Mouse (Mus musculus) small intestine, adult 2 months (tissue): ENCODE data around the gene Mpped2.

Experiments
- CTCF ChIP-seq: fragments of 200-500 bp; IDR thresholded peaks from 2 replicates; pipeline ENCODE4 v1.5.1; 2012; ENCODE audit warnings: low read depth, mild to moderate bottlenecking, control low read depth, inconsistent platforms, low read length, moderate library complexity, mixed read lengths; ENCODE audit not compliant: insufficient replicate concordance, insufficient read length; ENCODE audit errors: extremely low read depth
- POLR2A ChIP-seq: fragments of 200-500 bp; IDR thresholded peaks from 2 replicates; pipeline ENCODE4 v1.6.1; 2012; ENCODE audit warnings: low read depth, mild to moderate bottlenecking, control low read depth, inconsistent platforms, low read length, moderate library complexity

GRCm38 (mm10) chr2:106832577-106832976 is 139.5 kb downstream of the Mpped2 start:
- TF ChIP-seq CTCF (no peak), POLR2A (no peak)
